Mouse (Mus musculus): ENCODE measurements at regions not wholly inside any gene's neighbourhood (a gene's known extent, or its start where the extent isn't known, plus 50 kb on each side); places are given as distances from the start of the nearest gene placed in this dataset.
A peak's percentile ranks its signal among the peaks of the same experiment; 100 is the strongest.
"Not testable (repeated sequence)": the region's sequence is repeated elsewhere in the genome, so short reads cannot be mapped to it uniquely, and the experiment has no call there.

DNA sequence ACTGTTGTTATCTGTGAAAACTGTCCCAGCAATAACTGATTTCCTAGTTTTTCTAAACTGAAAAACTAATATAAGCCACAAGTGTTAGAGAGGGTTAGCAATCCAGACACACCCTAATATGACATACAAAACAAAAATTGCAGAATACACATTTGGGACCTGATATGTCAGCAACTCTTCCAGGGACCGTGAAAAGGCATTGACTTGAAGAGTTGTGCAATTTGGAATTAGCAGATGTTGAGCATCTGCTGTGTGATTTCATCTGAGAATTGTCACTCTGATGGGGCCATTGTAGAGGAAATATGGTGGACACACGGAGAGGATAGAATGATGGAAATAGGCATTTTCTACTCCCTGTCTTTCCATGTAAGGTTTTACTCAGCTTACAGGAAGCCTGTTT is 168.6 kb upstream of the Mpdz start:
- Histone ChIP-seq H3K9ac (ENCODE audit: low read length) (no peak overlapping the region), H3K4me1 (ENCODE audit: control insufficient read depth, insufficient read depth, low read length) (no peaks in the 10 kb centered on the region), H3K27ac (ENCODE audit: low read depth, low read length) (no peak overlapping the region), H3K4me2 (no peak overlapping the region), H3K4me3 (ENCODE audit: low read depth, low read length) (no peak overlapping the region), H3K9me3 (ENCODE audit: control insufficient read depth, low read length) (no peaks in the 10 kb centered on the region), H3K36me3 (ENCODE audit: control insufficient read depth, insufficient read depth, low read length) (no peaks in the 10 kb centered on the region), H3K27me3 (ENCODE audit: control insufficient read depth, insufficient read depth, low read length) (no peaks in the 10 kb centered on the region)
- DNase-seq (ENCODE audit: low spot score, missing footprints) = no peak
- ATAC-seq (ENCODE audit: low FRiP score) = no peak
- 84% methylated on average over 2 of the region's 2 CpGs for WGBS

DNA sequence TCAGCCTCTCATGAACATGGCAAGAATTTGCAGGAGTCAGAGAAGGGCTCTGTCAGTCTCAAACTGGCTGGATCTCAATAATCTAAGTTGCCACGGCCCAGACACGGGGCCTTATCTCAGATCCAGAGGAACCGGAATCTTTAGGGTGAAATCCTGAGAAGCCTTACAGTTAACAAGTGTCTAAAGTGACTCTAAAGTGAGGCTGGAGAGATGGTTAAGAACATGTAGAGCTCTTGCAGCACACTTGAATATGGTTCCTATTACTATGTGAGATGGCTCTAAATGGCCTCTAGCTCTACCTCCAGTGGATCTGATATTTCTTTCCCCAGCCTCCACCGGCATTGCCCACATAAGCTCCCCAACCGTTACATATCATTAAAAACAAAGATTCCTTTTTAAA is 157.8 kb upstream of the Mpdz start:
- 96% methylated on average over 5 of the region's 5 CpGs for WGBS
- no peak for DNase-seq (ENCODE audit: low spot score, missing footprints)
- H3K9me3 ChIP-seq (ENCODE audit: control insufficient read depth, low read length) = no peaks in the 10 kb centered on the region
- H3K4me1 ChIP-seq (ENCODE audit: control insufficient read depth, insufficient read depth, low read length) = no peaks in the 10 kb centered on the region
- H3K9ac ChIP-seq (ENCODE audit: low read length) = no peak overlapping the region
- no peak overlapping the region for H3K4me3 ChIP-seq (ENCODE audit: low read depth, low read length)
- no peak overlapping the region for H3K27ac ChIP-seq (ENCODE audit: low read depth, low read length)
- H3K27me3 ChIP-seq (ENCODE audit: control insufficient read depth, insufficient read depth, low read length) = no peaks in the 10 kb centered on the region
- no peaks in the 10 kb centered on the region for H3K36me3 ChIP-seq (ENCODE audit: control insufficient read depth, insufficient read depth, low read length)
- no peak for ATAC-seq (ENCODE audit: low FRiP score)
- no peak overlapping the region for H3K4me2 ChIP-seq

DNA sequence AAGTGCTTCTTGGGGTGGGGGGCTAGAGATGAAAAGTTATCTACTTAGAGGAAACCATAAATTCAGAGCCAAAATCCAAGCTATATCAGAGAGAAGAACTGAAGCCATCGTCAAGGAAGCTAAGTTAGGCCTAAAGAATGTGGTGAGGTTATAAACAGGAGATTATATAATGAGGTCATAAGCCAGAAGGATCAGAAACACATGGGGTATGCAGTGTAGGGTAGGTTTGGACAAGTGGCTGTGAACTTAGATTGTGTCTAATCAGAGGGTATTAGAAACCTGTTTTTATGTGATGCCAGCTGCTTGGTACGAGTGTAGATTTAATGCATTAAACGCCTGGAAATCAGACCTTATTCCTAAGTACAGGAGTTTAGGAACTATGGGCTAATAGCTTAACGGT is 154.8 kb upstream of the Mpdz start:
- no peak for DNase-seq (ENCODE audit: low spot score, missing footprints)
- Histone ChIP-seq H3K27me3 (ENCODE audit: control insufficient read depth, insufficient read depth, low read length) (no peaks in the 10 kb centered on the region), H3K27ac (ENCODE audit: low read depth, low read length) (no peak overlapping the region), H3K4me2 (no peak overlapping the region), H3K4me3 (ENCODE audit: low read depth, low read length) (no peak overlapping the region), H3K36me3 (ENCODE audit: control insufficient read depth, insufficient read depth, low read length) (no peaks in the 10 kb centered on the region), H3K9me3 (ENCODE audit: control insufficient read depth, low read length) (no peaks in the 10 kb centered on the region), H3K4me1 (ENCODE audit: control insufficient read depth, insufficient read depth, low read length) (no peaks in the 10 kb centered on the region), H3K9ac (ENCODE audit: low read length) (no peak overlapping the region)
- 87% methylated on average over 4 of the region's 4 CpGs for whole genome bisulfite sequencing
- no peak for ATAC-seq (ENCODE audit: low FRiP score)

DNA sequence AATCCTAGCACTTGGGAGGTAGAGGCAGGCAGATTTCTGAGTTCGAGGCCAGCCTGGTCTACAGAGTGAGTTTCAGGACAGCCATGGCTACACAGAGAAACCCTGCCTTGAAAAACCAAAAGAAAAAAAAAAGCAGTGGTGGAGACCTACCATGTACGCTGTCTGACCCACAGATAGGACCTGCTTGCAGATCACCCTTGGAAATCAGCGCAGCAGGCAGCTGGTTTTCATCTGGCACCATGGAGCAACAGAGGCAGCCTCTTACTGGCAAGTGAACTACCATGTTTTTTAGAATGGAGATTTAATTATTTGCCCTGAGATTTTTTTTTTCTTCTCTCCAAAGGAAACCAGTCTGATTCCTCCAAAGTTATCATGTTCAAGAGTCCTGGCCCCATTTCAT is 150.8 kb upstream of the Mpdz start:
- not testable (repeated sequence) for H3K4me1 ChIP-seq (ENCODE audit: control insufficient read depth, insufficient read depth, low read length); H3K9ac ChIP-seq (ENCODE audit: low read length); H3K4me2 ChIP-seq; H3K4me3 ChIP-seq (ENCODE audit: low read depth, low read length); DNase-seq (ENCODE audit: low spot score, missing footprints); ATAC-seq (ENCODE audit: low FRiP score); H3K9me3 ChIP-seq (ENCODE audit: control insufficient read depth, low read length); H3K36me3 ChIP-seq (ENCODE audit: control insufficient read depth, insufficient read depth, low read length); H3K27me3 ChIP-seq (ENCODE audit: control insufficient read depth, insufficient read depth, low read length); H3K27ac ChIP-seq (ENCODE audit: low read depth, low read length)
- WGBS = 89% methylated on average over 3 of the region's 3 CpGs

DNA sequence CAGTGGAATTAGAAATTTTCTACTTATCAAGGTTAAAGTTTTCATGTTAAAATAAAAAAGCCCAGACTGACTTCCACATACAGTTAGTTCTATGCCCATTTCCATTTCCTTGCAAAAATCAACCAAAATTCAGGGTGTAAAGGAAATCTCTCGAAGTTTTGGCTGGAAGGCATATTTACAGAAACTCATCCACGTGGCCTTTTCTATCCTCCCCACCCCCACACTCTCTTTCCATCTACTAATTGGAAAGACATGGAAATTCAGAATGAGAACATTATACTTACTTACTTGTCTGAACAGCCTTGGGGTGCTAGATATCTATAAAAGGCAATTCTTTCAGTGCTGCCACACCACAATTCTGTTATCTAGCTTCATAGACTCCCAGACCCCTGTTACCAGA is 139.9 kb upstream of the Mpdz start:
- Histone ChIP-seq H3K27me3 (ENCODE audit: control insufficient read depth, insufficient read depth, low read length) (no peaks in the 10 kb centered on the region), H3K27ac (ENCODE audit: low read depth, low read length) (no peak overlapping the region), H3K9ac (ENCODE audit: low read length) (no peak overlapping the region), H3K4me2 (no peak overlapping the region), H3K36me3 (ENCODE audit: control insufficient read depth, insufficient read depth, low read length) (no peaks in the 10 kb centered on the region), H3K4me1 (ENCODE audit: control insufficient read depth, insufficient read depth, low read length) (peaks cover 7% of the 10 kb centered on the region), H3K9me3 (ENCODE audit: control insufficient read depth, low read length) (no peaks in the 10 kb centered on the region), H3K4me3 (ENCODE audit: low read depth, low read length) (no peak overlapping the region)
- ATAC-seq (ENCODE audit: low FRiP score) (no peak), DNase-seq (ENCODE audit: low spot score, missing footprints) (no peak)
- 76% methylated on average over 2 of the region's 2 CpGs for whole genome bisulfite sequencing

DNA sequence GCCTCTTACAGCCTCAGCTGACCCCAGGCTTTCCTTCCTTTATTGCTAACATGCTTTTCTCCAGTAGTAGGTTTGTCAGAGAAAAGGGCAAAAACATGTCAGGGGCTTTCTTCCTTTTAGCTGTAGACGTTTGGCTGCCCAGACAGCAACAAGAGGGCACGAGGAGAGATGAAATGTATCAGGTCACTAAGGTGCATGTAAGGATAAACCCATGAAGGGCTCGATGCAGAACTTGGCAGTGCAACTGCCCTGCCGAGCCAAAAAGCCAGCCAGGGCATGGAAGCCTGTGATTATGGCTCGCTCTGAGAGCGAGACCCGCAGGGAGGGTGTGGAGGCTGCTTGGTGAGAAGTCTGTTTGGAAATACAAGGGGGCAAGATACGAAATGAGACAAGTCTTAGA is 137.9 kb upstream of the Mpdz start:
- H3K9me3 ChIP-seq (ENCODE audit: control insufficient read depth, low read length) = no peaks in the 10 kb centered on the region
- H3K4me3 ChIP-seq (ENCODE audit: low read depth, low read length) = no peak overlapping the region
- no peak overlapping the region for H3K27ac ChIP-seq (ENCODE audit: low read depth, low read length)
- WGBS = 77% methylated on average over 8 of the region's 8 CpGs
- DNase-seq (ENCODE audit: low spot score, missing footprints) (no peak), ATAC-seq (ENCODE audit: low FRiP score) (no peak)
- H3K9ac ChIP-seq (ENCODE audit: low read length) = no peak overlapping the region
- no peaks in the 10 kb centered on the region for H3K27me3 ChIP-seq (ENCODE audit: control insufficient read depth, insufficient read depth, low read length)
- H3K36me3 ChIP-seq (ENCODE audit: control insufficient read depth, insufficient read depth, low read length) = no peaks in the 10 kb centered on the region
- H3K4me1 ChIP-seq (ENCODE audit: control insufficient read depth, insufficient read depth, low read length) = peaks cover 7% of the 10 kb centered on the region
- no peak overlapping the region for H3K4me2 ChIP-seq

DNA sequence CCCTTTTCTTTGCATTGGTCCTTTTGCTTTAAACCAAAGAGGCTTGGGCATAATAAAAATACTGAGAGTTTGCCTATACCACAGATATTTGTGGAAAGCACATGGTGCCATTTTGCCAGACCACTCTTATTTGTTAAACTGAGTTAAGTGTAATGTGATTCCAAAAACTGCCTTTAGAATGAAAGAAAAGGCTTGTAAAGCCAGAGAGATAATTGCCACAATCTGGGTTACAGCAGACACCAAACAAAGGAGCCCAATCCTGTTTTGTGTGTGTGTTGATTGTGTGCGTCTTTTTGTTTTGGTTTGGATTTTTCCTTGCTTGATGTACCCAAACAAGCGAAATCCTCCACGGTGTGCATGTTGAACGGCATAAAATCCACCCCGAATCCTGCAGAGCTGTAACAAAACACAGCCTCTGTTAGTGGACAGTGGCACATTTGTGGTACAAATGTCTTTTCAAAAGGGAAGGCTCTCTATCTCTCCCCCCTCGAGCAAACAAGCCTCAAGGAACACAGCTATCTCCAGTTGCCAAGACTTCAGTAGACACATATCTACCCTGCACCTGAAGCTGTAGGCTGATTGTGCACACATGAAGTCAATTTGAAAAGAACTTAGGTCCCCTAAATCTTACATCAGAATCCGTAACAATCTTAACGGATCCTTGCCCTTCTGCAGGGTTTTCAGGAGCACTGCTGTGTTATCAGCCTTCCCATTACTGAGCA is 136.9 kb upstream of the Mpdz start:
- Histone ChIP-seq H3K9me3 (ENCODE audit: control insufficient read depth, low read length) (no peaks in the 10 kb centered on the region), H3K27me3 (ENCODE audit: control insufficient read depth, insufficient read depth, low read length) (no peaks in the 10 kb centered on the region), H3K4me1 (ENCODE audit: control insufficient read depth, insufficient read depth, low read length) (peaks cover 7% of the 10 kb centered on the region), H3K4me3 (ENCODE audit: low read depth, low read length) (no peak overlapping the region), H3K27ac (ENCODE audit: low read depth, low read length) (0 out of 2 replicates have a peak overlapping the region, but pooled peaks have one; percentile 17), H3K36me3 (ENCODE audit: control insufficient read depth, insufficient read depth, low read length) (no peaks in the 10 kb centered on the region), H3K4me2 (no peak overlapping the region), H3K9ac (ENCODE audit: low read length) (no peak overlapping the region)
- DNase-seq (ENCODE audit: low spot score, missing footprints) = peak; percentile 91
- WGBS = 47% methylated on average over 8 of the region's 8 CpGs
- peak; percentile 17 for ATAC-seq (ENCODE audit: low FRiP score)

DNA sequence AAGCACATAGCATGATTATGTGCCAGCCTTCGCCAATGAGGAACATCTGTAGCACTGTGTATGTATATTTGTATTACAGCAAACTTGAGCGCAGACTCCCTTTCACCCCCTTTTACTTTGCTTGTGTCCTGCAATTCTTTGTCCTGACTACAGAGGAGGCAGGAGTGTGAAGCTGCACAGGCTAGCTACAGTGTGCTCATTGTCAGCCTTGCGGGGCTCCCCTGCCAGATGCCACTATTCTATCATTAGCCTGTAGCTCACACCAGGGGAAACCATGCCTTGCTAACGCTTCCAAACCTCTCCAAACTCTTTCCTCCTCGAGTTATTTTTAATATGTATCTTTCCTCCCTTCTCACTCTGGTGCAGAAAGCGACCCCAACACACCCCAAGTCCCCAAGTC is 136.4 kb upstream of the Mpdz start:
- H3K36me3 ChIP-seq (ENCODE audit: control insufficient read depth, insufficient read depth, low read length) = no peaks in the 10 kb centered on the region
- 42% methylated on average over 6 of the region's 6 CpGs for WGBS

DNA sequence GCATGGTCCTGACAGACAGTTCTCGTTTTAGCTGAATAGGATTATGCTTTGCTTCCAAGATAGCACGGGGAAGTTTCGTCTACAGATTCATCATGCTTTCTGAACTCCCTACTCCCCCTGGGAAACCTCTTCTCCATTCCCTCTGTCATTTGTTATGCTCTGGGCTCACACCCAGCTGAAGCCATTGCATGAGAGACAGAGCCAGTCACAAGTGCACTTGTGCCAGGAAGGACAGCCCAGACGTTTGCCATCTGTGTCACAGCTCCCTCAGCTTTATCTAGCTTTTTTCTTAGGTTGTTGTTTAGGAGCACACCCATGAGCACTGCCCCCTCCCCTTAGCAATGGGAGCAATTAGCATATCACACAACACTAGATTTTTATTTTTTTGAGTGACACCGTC is 131.2 kb upstream of the Mpdz start:
- H3K9me3 ChIP-seq (ENCODE audit: control insufficient read depth, low read length) = no peaks in the 10 kb centered on the region
- no peaks in the 10 kb centered on the region for H3K27me3 ChIP-seq (ENCODE audit: control insufficient read depth, insufficient read depth, low read length)
- no peak overlapping the region for H3K4me2 ChIP-seq
- ATAC-seq (ENCODE audit: low FRiP score) = no peak
- H3K27ac ChIP-seq (ENCODE audit: low read depth, low read length) = no peak overlapping the region
- H3K4me3 ChIP-seq (ENCODE audit: low read depth, low read length) = no peak overlapping the region
- 65% methylated on average over 5 of the region's 5 CpGs for WGBS
- DNase-seq (ENCODE audit: low spot score, missing footprints) = no peak
- H3K4me1 ChIP-seq (ENCODE audit: control insufficient read depth, insufficient read depth, low read length) = peaks cover 2% of the 10 kb centered on the region; the same call in 1 of the 2 replicates
- no peak overlapping the region for H3K9ac ChIP-seq (ENCODE audit: low read length)
- no peaks in the 10 kb centered on the region for H3K36me3 ChIP-seq (ENCODE audit: control insufficient read depth, insufficient read depth, low read length)

More for the DNA sequence above, 136.4 kb upstream of the Mpdz start:
- Histone ChIP-seq H3K27me3 (ENCODE audit: control insufficient read depth, insufficient read depth, low read length) (no peaks in the 10 kb centered on the region), H3K9me3 (ENCODE audit: control insufficient read depth, low read length) (no peaks in the 10 kb centered on the region), H3K4me3 (ENCODE audit: low read depth, low read length) (no peak overlapping the region), H3K4me1 (ENCODE audit: control insufficient read depth, insufficient read depth, low read length) (peaks cover 7% of the 10 kb centered on the region), H3K9ac (ENCODE audit: low read length) (no peak overlapping the region), H3K4me2 (no peak overlapping the region), H3K27ac (ENCODE audit: low read depth, low read length) (peak overlapping the region; percentile 17; the same call in 1 of the 2 replicates)
- peak; percentile 84 for DNase-seq (ENCODE audit: low spot score, missing footprints)
- peak; percentile 91 for ATAC-seq (ENCODE audit: low FRiP score)
